Mouse (Mus musculus) intestine, postnatal 0 days (tissue): Measurements from ENCODE around the gene Eftud2. TPM values are rescaled to one million over a fixed set of nuclear protein-coding genes. Genes with fewer than 3 reads are reported as not detected.

Experiments
- ATAC-seq: fragments of 200-750 bp; cut with Nextera tagmentation; 2 replicates; pipeline ENCODE4 v1.8.0; 2017; ENCODE audit warnings: mild to moderate bottlenecking, moderate TSS enrichment, moderate library complexity
- H3K27ac ChIP-seq: fragments of 300-500 bp; sonication (generic); 2 replicates; pipeline ENCODE4 v1.5.1; 2014; ENCODE audit warnings: mild to moderate bottlenecking, low read depth, low read length, moderate library complexity
- H3K27me3 ChIP-seq: fragments of 300-500 bp; sonication (generic); replicated peaks from 2 replicates; pipeline ENCODE4 v1.6.1; 2014; ENCODE audit warnings: low read length, mixed read lengths; ENCODE audit not compliant: control insufficient read depth, insufficient read depth
- H3K36me3 ChIP-seq: fragments of 300-500 bp; sonication (generic); 2 replicates; pipeline ENCODE4 v1.6.1; 2014; ENCODE audit warnings: mild to moderate bottlenecking, moderate library complexity; ENCODE audit not compliant: control insufficient read depth, insufficient read depth
- H3K4me1 ChIP-seq: fragments of 300-500 bp; sonication (generic); replicated peaks from 2 replicates; pipeline ENCODE4 v1.6.1; 2014; ENCODE audit warnings: antibody characterized with exemption, low read length, mixed read lengths; ENCODE audit not compliant: control insufficient read depth, insufficient read depth
- H3K4me2 ChIP-seq: fragments of 300-500 bp; sonication (generic); replicated peaks from 2 replicates; pipeline ENCODE4 v1.6.1; 2014; ENCODE audit warnings: low read depth, mild to moderate bottlenecking, moderate library complexity
- H3K4me3 ChIP-seq: fragments of 300-500 bp; sonication (generic); 2 replicates; pipeline ENCODE4 v1.5.1; 2014; ENCODE audit warnings: low read depth, low read length
- H3K9ac ChIP-seq: fragments of 300-500 bp; sonication (generic); 2 replicates; pipeline ENCODE4 v1.6.1; 2014; ENCODE audit warnings: mild to moderate bottlenecking, low read depth, low read length
- H3K9me3 ChIP-seq: fragments of 300-500 bp; sonication (generic); 2 replicates; pipeline ENCODE4 v1.6.1; 2016; ENCODE audit warnings: mixed run types; ENCODE audit not compliant: control insufficient read depth
- CTCF ChIP-seq: sonication (generic); IDR thresholded peaks from 2 replicates; pipeline ENCODE4 v1.5.1; 2016; ENCODE audit warnings: low read depth, mild to moderate bottlenecking, control low read depth, antibody characterized with exemption, moderate library complexity
- WGBS: fragments of 180-500 bp; shearing (Covaris S2); extraction: QIAGEN DNeasy Blood & Tissue Kit; methylation state at CpG from one replicate; pipeline ENCODE4 v1.1.7; 2014; 5-methylcytosine and 5-hydroxymethylcytosine counted together
- polyA plus RNA-seq: library from polyadenylated mRNA; unstranded; fragments of >200 nt; fragmentation: Nextera tagmentation; extraction: Ambion mirVana; gene quantifications from 2 replicates; pipeline ENCODE4 v1.2.1, GENCODE M21; 2015

Eftud2 gene
- polyA plus RNA-seq, 1 experiment from 2014 or later, result 50.9 TPM

DNA sequence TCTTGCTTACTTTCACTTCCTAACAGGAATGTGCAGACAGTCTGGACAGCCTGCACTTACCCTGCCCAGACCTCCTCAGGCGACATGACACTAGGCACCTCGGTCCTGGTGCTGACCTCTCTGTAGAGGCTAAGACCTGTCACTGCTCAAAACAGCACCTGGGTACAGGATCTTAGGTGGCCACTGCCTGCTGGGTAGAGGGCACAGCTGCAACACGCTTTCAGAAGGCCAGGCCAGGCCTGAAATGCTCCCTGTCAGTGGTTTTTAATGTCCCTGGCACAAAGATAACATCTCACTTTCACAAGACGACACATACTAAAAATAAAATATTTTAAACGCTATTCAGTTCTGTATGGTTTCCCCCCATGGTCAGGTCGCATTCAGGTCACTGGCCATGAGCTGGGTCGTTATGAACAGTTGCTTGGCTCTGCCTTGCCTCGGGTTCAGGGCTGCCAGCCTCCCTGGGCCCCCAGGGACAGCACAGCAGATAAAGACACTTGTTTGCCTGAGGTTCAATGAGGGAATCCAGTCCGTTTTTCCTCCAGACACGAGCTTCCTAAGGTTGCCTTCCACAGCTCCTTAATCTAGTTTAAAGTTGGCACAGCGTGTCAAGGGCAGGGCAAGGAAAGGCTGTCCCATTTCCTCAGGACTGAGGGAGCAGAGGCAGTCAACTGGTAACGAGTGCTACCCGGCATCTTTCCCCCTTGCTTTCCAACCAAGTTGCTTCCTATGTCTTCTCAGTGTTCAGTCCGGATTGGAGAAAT lies 88.9 kb downstream of the Eftud2 start:
- no peaks in the 10 kb centered on the region; the same call in 1 of the 2 replicates for H3K4me1 ChIP-seq
- H3K4me3 ChIP-seq, result no peak overlapping the region
- no peak overlapping the region for H3K4me2 ChIP-seq
- TF ChIP-seq CTCF, result no peak
- no peaks in the 10 kb centered on the region; the same call in 1 of the 2 replicates for H3K36me3 ChIP-seq
- no peaks in the 10 kb centered on the region for H3K9me3 ChIP-seq
- H3K27me3 ChIP-seq, result no peaks in the 10 kb centered on the region
- no peak overlapping the region; the same call in 1 of the 2 replicates for H3K9ac ChIP-seq
- 44% methylated on average over 14 of the region's 14 CpGs for WGBS
- H3K27ac ChIP-seq, result no peak overlapping the region; the same call in 1 of the 2 replicates
- ATAC-seq, result no peak

Other genes with a start within 250 kb of the Eftud2 start
- 0.09 and 0.14 TPM in 2 replicates for gene Meioc, start 217.3 kb downstream of the Eftud2 start, polyA plus RNA-seq
- 16.2 and 17.1 TPM in 2 replicates for gene Ccdc43, start 183.2 kb downstream of the Eftud2 start, polyA plus RNA-seq
- gene Adam11, start 119.5 kb downstream of the Eftud2 start, polyA plus RNA-seq, result 0.80 and 1.3 TPM in 2 replicates
- gene Gjc1, start 61.3 kb downstream of the Eftud2 start, polyA plus RNA-seq, result 16.1 and 18.8 TPM in 2 replicates
- gene Higd1b, start 45.1 kb downstream of the Eftud2 start, polyA plus RNA-seq, result 0.22 and 0.52 TPM in 2 replicates
- 0.20 and 0.50 TPM in 2 replicates for gene Ccdc103, start 219 bp upstream of the Eftud2 start, polyA plus RNA-seq
- gene Fam187a, start 4.2 kb upstream of the Eftud2 start, polyA plus RNA-seq, result not detected in 2 replicates
- 0.14 and 0.17 TPM in 2 replicates for gene Gfap, start 19.9 kb upstream of the Eftud2 start, polyA plus RNA-seq
- 0.88 and 1.1 TPM in 2 replicates for gene Kif18b, start 44.1 kb upstream of the Eftud2 start, polyA plus RNA-seq
- 0.85 and 1.1 TPM in 2 replicates for gene C1ql1, start 65.7 kb upstream of the Eftud2 start, polyA plus RNA-seq
- gene Nmt1, start 147.2 kb upstream of the Eftud2 start, polyA plus RNA-seq, result 58.4 and 63.1 TPM in 2 replicates
- 40.4 and 45.9 TPM in 2 replicates for gene Dcakd, start 147.3 kb upstream of the Eftud2 start, polyA plus RNA-seq
- 1.0 and 1.5 TPM in 2 replicates for gene Plcd3, start 220.7 kb upstream of the Eftud2 start, polyA plus RNA-seq
- 74.7 and 75.9 TPM in 2 replicates for gene Acbd4, start 220.7 kb upstream of the Eftud2 start, polyA plus RNA-seq
- 4.6 and 6.0 TPM in 2 replicates for gene Hexim1, start 235.2 kb upstream of the Eftud2 start, polyA plus RNA-seq